Mouse (Mus musculus) limb, embryonic 15.5 days (tissue): Measurements from ENCODE around the gene Abhd12. TPM values are rescaled to one million over a fixed set of nuclear protein-coding genes. Genes with fewer than 3 reads are reported as not detected.
"Not testable (repeated sequence)": the region's sequence is repeated elsewhere in the genome, so short reads cannot be mapped to it uniquely, and the experiment has no call there.

Source experiments
- ATAC-seq: fragments of 200-750 bp; cut with Nextera tagmentation; 2 replicates; pipeline ENCODE4 v1.8.0; 2017; ENCODE audit warnings: low read depth, moderate TSS enrichment; ENCODE audit not compliant: insufficient number of reproducible peaks, low FRiP score, low TSS enrichment
- H3K27ac ChIP-seq: fragments of 300-500 bp; sonication (generic); 2 replicates; pipeline ENCODE4 v1.5.1; 2015; ENCODE audit warnings: moderate library complexity, mild to moderate bottlenecking, inconsistent platforms
- H3K27me3 ChIP-seq: fragments of 300-500 bp; sonication (generic); 2 replicates; pipeline ENCODE4 v1.6.1; 2015; ENCODE audit warnings: inconsistent platforms
- H3K36me3 ChIP-seq: fragments of 300-500 bp; sonication (generic); 2 replicates; pipeline ENCODE4 v1.6.1; 2015; ENCODE audit warnings: inconsistent platforms
- H3K4me1 ChIP-seq: fragments of 300-500 bp; sonication (generic); 2 replicates; pipeline ENCODE4 v1.6.1; 2015; ENCODE audit warnings: inconsistent platforms
- H3K4me2 ChIP-seq: fragments of 300-500 bp; sonication (generic); 2 replicates; pipeline ENCODE4 v1.6.1; 2015; ENCODE audit warnings: mild to moderate bottlenecking, inconsistent platforms
- H3K4me3 ChIP-seq: fragments of 300-500 bp; sonication (generic); 2 replicates; pipeline ENCODE4 v1.5.1; 2015; ENCODE audit warnings: mild to moderate bottlenecking, inconsistent platforms
- H3K9ac ChIP-seq: fragments of 300-500 bp; sonication (generic); 2 replicates; pipeline ENCODE4 v1.6.1; 2015; ENCODE audit warnings: inconsistent platforms
- H3K9me3 ChIP-seq: fragments of 300-500 bp; sonication (generic); 2 replicates; pipeline ENCODE4 v1.6.1; 2016; ENCODE audit warnings: inconsistent platforms
- WGBS: fragments of 180-500 bp; shearing (Covaris S2); methylation state at CpG from one replicate; pipeline ENCODE4 v1.1.7; 2015; 5-methylcytosine and 5-hydroxymethylcytosine counted together
- polyA plus RNA-seq: library from polyadenylated mRNA; unstranded; fragments of >200 nt; fragmentation: Nextera tagmentation; extraction: Ambion mirVana; gene quantifications from 2 replicates; pipeline ENCODE4 v1.2.1, GENCODE M21; 2015

The Abhd12 gene
- polyA plus RNA-seq = 75.3 and 78.8 TPM in 2 replicates

GRCm38 (mm10) chr2:150904272-150904935 lies at the start of gene Abhd12:
TSS of gene Abhd12 (minus strand) at chr2:150904741.
- Histone ChIP-seq H3K27me3 (no peaks in the 10 kb centered on the region), H3K9ac (peak within 1 kb of the TSS; percentile 72), H3K27ac (peak within 1 kb of the TSS; percentile 90), H3K36me3 (peaks cover 3% of the 10 kb centered on the region; the same call in 1 of the 2 replicates), H3K4me1 (peaks cover 11% of the 10 kb centered on the region), H3K9me3 (no peaks in the 10 kb centered on the region), H3K4me3 (peak within 1 kb of the TSS; percentile 90), H3K4me2 (peak within 1 kb of the TSS; percentile 89)
- peak; percentile 98 for ATAC-seq
- WGBS = under 1% methylated on average over 72 of the region's 72 CpGs

GRCm38 (mm10) chr2:150951201-150951600 lies 46.7 kb upstream of the Abhd12 start:
- Histone ChIP-seq H3K9me3 (no peaks in the 10 kb centered on the region), H3K9ac (no peak overlapping the region), H3K4me2 (no peak overlapping the region), H3K4me1 (no peaks in the 10 kb centered on the region), H3K27ac (no peak overlapping the region), H3K27me3 (no peaks in the 10 kb centered on the region), H3K4me3 (no peak overlapping the region), H3K36me3 (peaks cover 16% of the 10 kb centered on the region; the same call in 1 of the 2 replicates)
- ATAC-seq = no peak
- WGBS = 66% methylated on average over 2 of the region's 2 CpGs

GRCm38 (mm10) chr2:150950056-150950455 lies 45.5 kb upstream of the Abhd12 start:
- ATAC-seq = no peak
- H3K4me2 ChIP-seq = no peak overlapping the region
- H3K4me1 ChIP-seq = no peaks in the 10 kb centered on the region
- WGBS = 91% methylated on average over 6 of the region's 6 CpGs
- no peak overlapping the region for H3K4me3 ChIP-seq
- H3K27me3 ChIP-seq = no peaks in the 10 kb centered on the region
- peaks cover 16% of the 10 kb centered on the region; the same call in 1 of the 2 replicates for H3K36me3 ChIP-seq
- H3K9me3 ChIP-seq = no peaks in the 10 kb centered on the region
- no peak overlapping the region for H3K9ac ChIP-seq
- no peak overlapping the region for H3K27ac ChIP-seq

- no peak overlapping the region for H3K4me2 ChIP-seq
- no peak overlapping the region for H3K9ac ChIP-seq
- no peaks in the 10 kb centered on the region for H3K4me1 ChIP-seq
- no peak overlapping the region for H3K27ac ChIP-seq
- H3K36me3 ChIP-seq = peaks cover 16% of the 10 kb centered on the region; the same call in 1 of the 2 replicates
- H3K27me3 ChIP-seq = no peaks in the 10 kb centered on the region
- no peaks in the 10 kb centered on the region for H3K9me3 ChIP-seq
- ATAC-seq = no peak
- WGBS = 89% methylated on average over 3 of the region's 3 CpGs
- H3K4me3 ChIP-seq = no peak overlapping the region
Measured at GRCm38 (mm10) chr2:150949652-150950051, 45.1 kb upstream of the Abhd12 start.

GRCm38 (mm10) chr2:150948786-150949185 lies 44.2 kb upstream of the Abhd12 start:
- 83% methylated on average over 5 of the region's 5 CpGs for WGBS
- H3K9ac ChIP-seq = no peak overlapping the region

GRCm38 (mm10) chr2:150947880-150948611 lies 43.5 kb upstream of the Abhd12 start:
- 89% methylated on average over 12 of the region's 12 CpGs for WGBS

More at GRCm38 (mm10) chr2:150948786-150949185, 44.2 kb upstream of the Abhd12 start:
- H3K36me3 ChIP-seq = peaks cover 17% of the 10 kb centered on the region; the same call in 1 of the 2 replicates
- H3K4me1 ChIP-seq = no peaks in the 10 kb centered on the region
- H3K27me3 ChIP-seq = no peaks in the 10 kb centered on the region
- no peak overlapping the region for H3K4me3 ChIP-seq
- no peak overlapping the region for H3K27ac ChIP-seq
- no peaks in the 10 kb centered on the region for H3K9me3 ChIP-seq
- ATAC-seq = no peak
- H3K4me2 ChIP-seq = no peak overlapping the region

GRCm38 (mm10) chr2:150947341-150947740 lies 42.8 kb upstream of the Abhd12 start:
- not testable (repeated sequence) for H3K4me2 ChIP-seq, H3K9ac ChIP-seq, H3K4me1 ChIP-seq, ATAC-seq, H3K27me3 ChIP-seq, H3K4me3 ChIP-seq, H3K9me3 ChIP-seq, H3K27ac ChIP-seq
- peaks cover 18% of the 10 kb centered on the region; the same call in 1 of the 2 replicates for H3K36me3 ChIP-seq
- WGBS = 89% methylated on average over 5 of the region's 5 CpGs

More at GRCm38 (mm10) chr2:150947880-150948611, 43.5 kb upstream of the Abhd12 start:
- peaks cover 18% of the 10 kb centered on the region; the same call in 1 of the 2 replicates for H3K36me3 ChIP-seq
- not testable (repeated sequence) for H3K27me3 ChIP-seq, ATAC-seq, H3K4me2 ChIP-seq, H3K27ac ChIP-seq, H3K9ac ChIP-seq, H3K9me3 ChIP-seq, H3K4me3 ChIP-seq, H3K4me1 ChIP-seq

- no peaks in the 10 kb centered on the region for H3K27me3 ChIP-seq
- H3K9ac ChIP-seq = no peak overlapping the region
- no peak overlapping the region for H3K27ac ChIP-seq
- no peak overlapping the region for H3K4me2 ChIP-seq
- H3K4me3 ChIP-seq = no peak overlapping the region
- no peaks in the 10 kb centered on the region for H3K4me1 ChIP-seq
- WGBS = 89% methylated on average over 5 of the region's 5 CpGs
- no peak for ATAC-seq
- H3K9me3 ChIP-seq = no peaks in the 10 kb centered on the region
- peaks cover 11% of the 10 kb centered on the region; the same call in 1 of the 2 replicates for H3K36me3 ChIP-seq
Measured at GRCm38 (mm10) chr2:150944017-150944416, 39.5 kb upstream of the Abhd12 start.

GRCm38 (mm10) chr2:150934659-150935058 lies 30.1 kb upstream of the Abhd12 start:
- Histone ChIP-seq H3K36me3 (peaks cover 47% of the 10 kb centered on the region), H3K4me2 (no peak overlapping the region), H3K9ac (no peak overlapping the region), H3K27me3 (no peaks in the 10 kb centered on the region), H3K27ac (no peak overlapping the region), H3K9me3 (no peaks in the 10 kb centered on the region), H3K4me3 (no peak overlapping the region), H3K4me1 (no peaks in the 10 kb centered on the region)
- WGBS = 84% methylated on average over 4 of the region's 4 CpGs
- no peak for ATAC-seq

GRCm38 (mm10) chr2:150933482-150933881 lies 28.9 kb upstream of the Abhd12 start:
- no peaks in the 10 kb centered on the region for H3K4me1 ChIP-seq
- H3K36me3 ChIP-seq = peaks cover 46% of the 10 kb centered on the region
- no peak overlapping the region for H3K4me3 ChIP-seq
- no peaks in the 10 kb centered on the region for H3K9me3 ChIP-seq
- no peak for ATAC-seq
- H3K9ac ChIP-seq = no peak overlapping the region
- H3K27ac ChIP-seq = no peak overlapping the region
- H3K4me2 ChIP-seq = no peak overlapping the region
- 86% methylated on average over 19 of the region's 19 CpGs for WGBS
- H3K27me3 ChIP-seq = no peaks in the 10 kb centered on the region

GRCm38 (mm10) chr2:150930806-150931205 lies 26.3 kb upstream of the Abhd12 start:
- WGBS = 72% methylated on average over 3 of the region's 3 CpGs
- no peak for ATAC-seq
- Histone ChIP-seq H3K4me2 (no peak overlapping the region), H3K36me3 (peaks cover 47% of the 10 kb centered on the region), H3K9ac (no peak overlapping the region), H3K4me1 (no peaks in the 10 kb centered on the region), H3K4me3 (no peak overlapping the region), H3K27ac (no peak overlapping the region), H3K9me3 (no peaks in the 10 kb centered on the region), H3K27me3 (no peaks in the 10 kb centered on the region)

- no peak for ATAC-seq
- WGBS = 75% methylated on average over 6 of the region's 6 CpGs
- peaks cover 37% of the 10 kb centered on the region for H3K36me3 ChIP-seq
Measured at GRCm38 (mm10) chr2:150929156-150929555, 24.6 kb upstream of the Abhd12 start.

More at GRCm38 (mm10) chr2:150929156-150929555, 24.6 kb upstream of the Abhd12 start:
- Histone ChIP-seq H3K4me2 (no peak overlapping the region), H3K4me1 (no peaks in the 10 kb centered on the region), H3K27me3 (no peaks in the 10 kb centered on the region), H3K9ac (no peak overlapping the region), H3K27ac (no peak overlapping the region), H3K9me3 (no peaks in the 10 kb centered on the region), H3K4me3 (no peak overlapping the region)
